Mouse (Mus musculus): ENCODE measurements at regions not wholly inside any gene's neighbourhood (a gene's known extent, or its start where the extent isn't known, plus 50 kb on each side); places are given as distances from the start of the nearest gene placed in this dataset.
A peak's percentile ranks its signal among the peaks of the same experiment; 100 is the strongest.
"Not testable (repeated sequence)": the region's sequence is repeated elsewhere in the genome, so short reads cannot be mapped to it uniquely, and the experiment has no call there.

DNA sequence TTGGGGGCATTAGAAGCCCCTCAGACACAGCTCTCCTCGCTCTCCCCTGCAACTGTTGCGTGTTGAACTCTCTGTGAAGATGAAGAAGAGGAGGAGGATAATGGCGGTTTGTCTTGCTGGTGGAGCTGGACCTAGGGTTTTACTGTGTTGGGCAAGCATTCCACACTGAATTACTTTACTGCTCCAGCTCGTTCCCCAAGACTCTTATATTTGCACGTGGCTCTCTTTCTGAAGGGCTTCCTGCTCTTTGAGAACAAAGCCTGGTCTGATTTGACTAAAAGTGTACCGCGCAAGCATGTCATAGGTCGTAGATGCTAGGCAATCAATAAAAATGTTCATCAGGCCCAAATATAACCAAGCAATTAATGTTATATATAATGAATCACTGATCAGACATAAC lies 509.1 kb downstream of the Zfp704 start:
- 67% methylated on average over 8 of the region's 8 CpGs for WGBS
- Histone ChIP-seq H3K9ac (no peak overlapping the region), H3K27me3 (replicated peaks) (no peaks in the 10 kb centered on the region), H3K4me1 (no peaks in the 10 kb centered on the region), H3K36me3 (no peaks in the 10 kb centered on the region), H3K4me3 (replicated peaks) (no peak overlapping the region), H3K27ac (no peak overlapping the region), H3K4me2 (no peak overlapping the region), H3K9me3 (no peaks in the 10 kb centered on the region)
- no peak for ATAC-seq (ENCODE audit: insufficient read depth, low FRiP score, low read depth)

DNA sequence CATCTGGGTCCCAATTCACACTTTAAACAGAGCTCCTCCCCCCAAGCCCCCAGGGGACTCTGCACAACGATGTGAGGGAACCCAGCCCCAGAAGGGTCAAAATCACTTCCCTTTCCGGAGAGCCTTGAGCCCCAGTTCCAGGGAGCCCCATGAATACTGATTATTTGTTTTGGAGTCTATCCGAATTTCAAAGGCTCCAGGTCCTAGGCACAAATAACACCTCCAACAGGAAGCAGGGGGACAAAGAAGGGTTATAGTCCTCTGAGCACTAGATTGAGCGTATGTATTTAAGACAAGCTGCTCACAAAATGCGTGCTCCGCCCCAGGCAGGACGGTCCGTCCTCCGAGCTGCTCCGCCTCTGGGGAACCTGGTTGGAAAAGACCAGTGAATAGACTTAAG lies 511.4 kb downstream of the Zfp704 start:
- Histone ChIP-seq H3K4me2 (no peak overlapping the region), H3K4me3 (replicated peaks) (no peak overlapping the region), H3K4me1 (no peaks in the 10 kb centered on the region), H3K27me3 (replicated peaks) (no peaks in the 10 kb centered on the region), H3K9ac (no peak overlapping the region), H3K27ac (no peak overlapping the region), H3K9me3 (no peaks in the 10 kb centered on the region), H3K36me3 (no peaks in the 10 kb centered on the region)
- ATAC-seq (ENCODE audit: insufficient read depth, low FRiP score, low read depth): no peak
- 77% methylated on average over 10 of the region's 10 CpGs for WGBS

DNA sequence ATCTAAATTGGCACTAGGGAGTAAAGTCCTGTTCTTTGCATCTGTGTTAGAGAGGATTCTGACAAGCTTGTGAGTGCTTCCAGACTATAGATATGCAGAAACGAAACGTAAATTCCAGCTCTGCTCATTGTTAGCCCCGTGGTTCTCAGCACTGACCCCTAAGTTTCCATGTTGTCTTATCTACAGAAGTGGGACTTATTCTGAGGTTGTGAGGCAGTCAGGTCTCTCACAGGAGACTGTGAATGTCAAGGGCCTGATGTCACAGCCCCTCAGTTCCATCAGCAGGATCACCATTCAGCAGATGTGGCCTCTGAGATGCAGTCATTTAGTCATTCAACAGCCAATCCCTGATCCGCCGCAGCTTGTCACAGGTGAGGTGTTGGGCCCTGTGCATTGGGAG lies 525.8 kb downstream of the Zfp704 start:
- no peak overlapping the region for H3K4me3 ChIP-seq (replicated peaks)
- no peaks in the 10 kb centered on the region for H3K4me1 ChIP-seq
- 76% methylated on average over 5 of the region's 5 CpGs for WGBS
- no peak for ATAC-seq (ENCODE audit: insufficient read depth, low FRiP score, low read depth)
- no peaks in the 10 kb centered on the region for H3K36me3 ChIP-seq
- H3K27ac ChIP-seq: no peak overlapping the region
- no peak overlapping the region for H3K4me2 ChIP-seq
- H3K27me3 ChIP-seq (replicated peaks): no peaks in the 10 kb centered on the region
- no peaks in the 10 kb centered on the region for H3K9me3 ChIP-seq
- H3K9ac ChIP-seq: no peak overlapping the region

DNA sequence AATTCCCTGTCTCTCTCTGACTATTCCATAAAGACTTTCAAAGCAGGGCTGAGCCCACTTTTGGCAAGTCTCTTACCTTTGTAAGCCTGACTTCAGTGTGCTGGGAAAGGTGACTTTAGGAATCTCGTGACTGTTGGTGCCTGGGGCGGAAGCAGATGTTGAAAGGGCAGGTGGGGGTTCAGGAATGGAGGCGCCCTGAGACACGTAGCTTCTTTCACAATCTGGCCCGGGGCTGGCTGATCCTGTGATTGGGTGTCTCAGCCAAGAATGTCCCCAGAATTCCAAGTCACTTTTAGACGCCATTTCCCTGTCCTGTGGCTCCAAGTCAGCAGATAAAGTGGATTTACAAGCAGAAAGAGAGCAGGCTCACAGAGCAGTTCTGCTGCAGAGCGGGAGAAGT lies 527.8 kb downstream of the Zfp704 start:
- H3K36me3 ChIP-seq: no peaks in the 10 kb centered on the region
- no peak overlapping the region for H3K4me2 ChIP-seq
- no peak overlapping the region for H3K9ac ChIP-seq
- no peaks in the 10 kb centered on the region for H3K4me1 ChIP-seq
- no peaks in the 10 kb centered on the region for H3K27me3 ChIP-seq (replicated peaks)
- 67% methylated on average over 7 of the region's 7 CpGs for WGBS
- no peak overlapping the region for H3K27ac ChIP-seq
- no peak for ATAC-seq (ENCODE audit: insufficient read depth, low FRiP score, low read depth)
- no peak overlapping the region for H3K4me3 ChIP-seq (replicated peaks)
- H3K9me3 ChIP-seq: no peaks in the 10 kb centered on the region

DNA sequence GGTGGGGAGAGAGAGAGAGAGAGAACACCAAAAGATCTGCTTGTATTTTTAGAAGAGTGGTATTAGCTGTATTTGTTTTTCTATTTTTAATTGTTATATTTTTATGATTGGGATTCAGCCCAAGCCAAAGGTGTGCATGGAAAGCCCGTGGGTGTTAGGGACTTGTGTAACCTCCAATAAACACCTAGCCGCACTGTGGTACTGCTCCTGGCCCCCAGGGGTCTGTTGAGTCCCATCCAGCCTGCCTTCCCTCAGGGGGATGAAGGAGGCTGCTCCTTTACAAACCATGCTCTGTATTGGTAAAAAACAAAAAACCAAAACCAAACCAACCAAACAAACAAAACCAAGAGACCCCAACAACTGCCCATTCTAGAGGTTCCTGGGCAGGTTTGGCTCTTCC lies 531.7 kb downstream of the Zfp704 start:
- ATAC-seq (ENCODE audit: insufficient read depth, low FRiP score, low read depth): no peak
- Histone ChIP-seq H3K36me3 (no peaks in the 10 kb centered on the region), H3K4me2 (no peak overlapping the region), H3K4me3 (replicated peaks) (no peak overlapping the region), H3K4me1 (no peaks in the 10 kb centered on the region), H3K27ac (no peak overlapping the region), H3K9me3 (no peaks in the 10 kb centered on the region), H3K27me3 (replicated peaks) (no peaks in the 10 kb centered on the region), H3K9ac (no peak overlapping the region)
- 67% methylated on average over 2 of the region's 2 CpGs for WGBS

DNA sequence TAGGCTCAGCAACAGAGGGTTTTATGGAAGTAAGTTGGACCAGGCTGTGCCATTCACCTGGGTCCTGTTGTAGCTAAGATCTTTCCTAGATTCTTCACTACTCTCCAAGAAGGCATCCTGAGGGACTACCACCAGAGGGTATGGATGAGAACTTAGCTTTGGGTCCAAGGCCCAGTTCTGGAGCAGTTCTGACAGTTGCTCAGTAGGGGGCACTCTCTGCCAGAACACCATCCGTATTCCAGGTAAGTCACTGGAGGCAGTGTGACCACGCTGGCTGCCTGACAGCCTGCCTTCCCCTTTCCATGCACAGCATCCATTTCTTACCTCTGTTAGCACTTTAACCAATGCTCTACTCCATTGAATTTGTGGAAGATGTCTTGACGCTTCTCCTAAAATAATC lies 533.2 kb downstream of the Zfp704 start:
- H3K27ac ChIP-seq: no peak overlapping the region
- H3K27me3 ChIP-seq (replicated peaks): no peaks in the 10 kb centered on the region
- no peak overlapping the region for H3K4me3 ChIP-seq (replicated peaks)
- H3K4me1 ChIP-seq: no peaks in the 10 kb centered on the region
- no peaks in the 10 kb centered on the region for H3K36me3 ChIP-seq
- no peak overlapping the region for H3K4me2 ChIP-seq
- no peak for ATAC-seq (ENCODE audit: insufficient read depth, low FRiP score, low read depth)
- H3K9me3 ChIP-seq: no peaks in the 10 kb centered on the region
- no peak overlapping the region for H3K9ac ChIP-seq
- 19% methylated on average over 3 of the region's 3 CpGs for WGBS

DNA sequence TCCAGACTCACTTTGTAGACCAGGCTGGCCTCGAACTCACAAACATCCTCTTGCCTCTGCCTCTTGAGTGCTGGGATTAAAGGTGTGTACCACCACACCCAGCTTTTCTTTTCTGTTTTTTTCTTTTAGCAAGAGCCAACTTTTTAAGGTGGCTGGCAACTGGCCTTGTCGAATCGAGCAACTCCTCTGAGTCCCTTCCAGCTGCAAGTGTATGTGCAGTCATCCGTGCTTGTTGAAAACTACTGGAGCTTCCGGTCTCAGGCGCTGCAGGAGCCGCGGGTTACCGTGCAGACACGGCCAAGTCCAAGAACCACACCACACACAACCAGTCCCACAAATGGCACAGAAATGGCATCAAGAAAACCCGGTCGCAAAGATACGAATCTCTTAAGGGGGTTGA lies 537.4 kb downstream of the Zfp704 start:
- H3K27ac ChIP-seq; ATAC-seq (ENCODE audit: insufficient read depth, low FRiP score, low read depth); H3K36me3 ChIP-seq; H3K9me3 ChIP-seq; H3K27me3 ChIP-seq (replicated peaks); H3K4me2 ChIP-seq; H3K4me3 ChIP-seq (replicated peaks); H3K4me1 ChIP-seq; H3K9ac ChIP-seq: not testable (repeated sequence)
- WGBS: 90% methylated on average over 13 of the region's 13 CpGs

DNA sequence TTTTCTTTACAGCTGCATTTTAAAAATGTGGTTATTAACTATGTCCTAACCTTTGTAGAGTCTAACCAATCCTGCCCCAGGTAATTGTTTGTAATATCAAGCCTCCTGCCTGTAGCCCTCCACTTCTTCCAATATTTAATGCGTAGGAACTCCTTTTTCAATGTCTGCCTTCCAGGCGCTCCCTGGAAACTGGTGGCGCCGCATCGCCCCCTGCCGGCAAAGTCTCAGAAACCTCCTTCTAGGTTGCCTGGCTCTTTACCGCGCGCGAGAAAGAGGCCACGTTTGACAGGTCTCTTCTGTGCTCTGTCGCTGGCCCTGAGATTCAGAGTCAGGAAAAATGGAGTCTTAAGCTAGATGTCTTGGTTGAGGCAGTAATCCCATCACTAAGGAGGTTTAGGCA lies 542.8 kb downstream of the Zfp704 start:
- H3K4me2 ChIP-seq: no peak overlapping the region
- no peak overlapping the region for H3K9ac ChIP-seq
- no peaks in the 10 kb centered on the region for H3K36me3 ChIP-seq
- 6% methylated on average over 12 of the region's 12 CpGs for WGBS
- H3K27ac ChIP-seq: no peak overlapping the region
- ATAC-seq (ENCODE audit: insufficient read depth, low FRiP score, low read depth): no peak
- H3K27me3 ChIP-seq (replicated peaks): no peaks in the 10 kb centered on the region
- H3K9me3 ChIP-seq: no peaks in the 10 kb centered on the region
- no peak overlapping the region for H3K4me3 ChIP-seq (replicated peaks)
- no peaks in the 10 kb centered on the region for H3K4me1 ChIP-seq

DNA sequence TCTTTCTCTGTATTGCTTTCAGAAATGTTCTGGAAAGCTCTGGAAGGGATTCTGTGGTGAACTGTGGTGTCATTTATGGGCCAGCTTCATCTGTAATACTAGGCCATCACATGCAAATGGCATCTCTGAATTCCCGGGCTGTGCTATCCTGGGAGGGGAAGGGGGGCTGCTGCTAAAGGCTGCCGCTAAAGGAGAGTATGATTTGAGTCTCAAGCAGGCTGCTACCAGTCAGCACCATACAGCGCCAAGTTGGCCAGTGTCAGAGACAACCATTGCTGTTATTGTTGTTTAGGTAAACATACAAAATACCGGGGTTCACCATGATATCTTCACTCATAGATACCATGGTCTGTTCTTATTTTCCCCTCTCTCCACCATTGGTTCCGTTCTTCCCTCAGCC lies 543.5 kb downstream of the Zfp704 start:
- 76% methylated on average over 5 of the region's 5 CpGs for WGBS
- Histone ChIP-seq H3K9ac (no peak overlapping the region), H3K27me3 (replicated peaks) (no peaks in the 10 kb centered on the region), H3K4me2 (no peak overlapping the region), H3K9me3 (no peaks in the 10 kb centered on the region), H3K4me1 (no peaks in the 10 kb centered on the region), H3K36me3 (no peaks in the 10 kb centered on the region), H3K27ac (no peak overlapping the region), H3K4me3 (replicated peaks) (no peak overlapping the region)
- no peak for ATAC-seq (ENCODE audit: insufficient read depth, low FRiP score, low read depth)

DNA sequence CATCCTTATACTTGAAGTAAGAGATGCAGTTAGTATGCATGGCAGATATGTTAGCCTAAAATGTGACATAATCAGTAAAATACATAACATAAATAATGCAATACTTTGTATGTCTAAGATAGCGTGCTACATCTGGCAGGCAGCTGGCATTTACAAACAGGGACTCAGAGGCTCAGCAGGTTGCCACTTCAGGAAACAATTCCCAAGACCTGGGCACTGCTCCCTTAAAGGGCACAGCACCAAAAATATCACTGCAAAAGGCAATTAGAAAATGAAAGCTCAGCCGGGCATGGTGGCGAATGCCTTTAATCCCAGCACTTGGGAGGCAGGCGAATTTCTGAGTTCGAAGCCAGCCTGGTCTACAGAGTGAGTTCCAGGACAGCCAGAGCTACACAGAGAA lies 544.0 kb downstream of the Zfp704 start:
- Histone ChIP-seq H3K27me3 (replicated peaks) (no peaks in the 10 kb centered on the region), H3K4me2 (no peak overlapping the region), H3K9ac (no peak overlapping the region), H3K4me3 (replicated peaks) (no peak overlapping the region), H3K36me3 (no peaks in the 10 kb centered on the region), H3K4me1 (no peaks in the 10 kb centered on the region), H3K27ac (no peak overlapping the region), H3K9me3 (no peaks in the 10 kb centered on the region)
- 81% methylated on average over 5 of the region's 5 CpGs for WGBS
- no peak for ATAC-seq (ENCODE audit: insufficient read depth, low FRiP score, low read depth)

DNA sequence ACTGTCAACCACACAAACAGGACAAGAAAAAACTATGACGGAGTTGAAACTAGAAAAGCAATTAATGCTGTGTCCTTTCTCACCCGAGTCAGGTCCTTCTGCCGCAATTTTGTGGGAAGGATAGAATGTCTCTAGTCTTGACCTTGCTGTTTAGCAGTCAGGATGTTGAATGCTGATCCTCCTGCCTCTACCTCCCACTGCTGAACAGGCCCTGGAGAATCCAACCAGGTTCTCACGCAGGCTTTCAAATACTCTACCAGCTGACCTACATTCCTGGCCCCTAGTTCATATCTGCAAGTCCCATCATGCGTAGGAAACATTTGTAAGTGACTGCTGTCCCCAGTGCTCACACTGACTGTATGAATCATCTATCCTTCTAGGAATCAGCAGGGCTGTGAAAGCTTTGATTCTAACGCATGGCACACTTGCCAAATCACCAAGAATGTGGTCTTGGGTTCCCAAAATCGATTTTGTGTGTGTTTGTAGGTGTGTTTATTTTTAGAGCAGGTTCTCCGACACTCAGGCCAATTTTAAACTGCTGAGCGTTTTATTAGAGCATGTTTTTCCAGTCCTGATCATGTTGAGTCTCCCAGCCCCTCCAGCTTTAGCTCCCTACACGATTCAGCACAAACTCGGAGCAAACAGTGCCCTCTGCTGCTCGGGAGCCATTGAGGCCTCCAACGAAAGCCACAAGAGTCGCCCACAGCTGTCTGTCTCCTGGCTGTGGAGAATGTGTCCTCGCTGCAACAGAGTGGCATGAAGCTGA lies 545.4 kb downstream of the Zfp704 start:
- no peaks in the 10 kb centered on the region for H3K9me3 ChIP-seq
- no peak overlapping the region for H3K9ac ChIP-seq
- WGBS: 40% methylated on average over 15 of the region's 15 CpGs
- no peak overlapping the region for H3K4me2 ChIP-seq
- H3K27me3 ChIP-seq (replicated peaks): no peaks in the 10 kb centered on the region
- no peak overlapping the region for H3K27ac ChIP-seq
- H3K4me3 ChIP-seq (replicated peaks): no peak overlapping the region
- H3K4me1 ChIP-seq: no peaks in the 10 kb centered on the region
- H3K36me3 ChIP-seq: no peaks in the 10 kb centered on the region
- ATAC-seq (ENCODE audit: insufficient read depth, low FRiP score, low read depth): peak; percentile 31; the same call in 1 of the 2 replicates

DNA sequence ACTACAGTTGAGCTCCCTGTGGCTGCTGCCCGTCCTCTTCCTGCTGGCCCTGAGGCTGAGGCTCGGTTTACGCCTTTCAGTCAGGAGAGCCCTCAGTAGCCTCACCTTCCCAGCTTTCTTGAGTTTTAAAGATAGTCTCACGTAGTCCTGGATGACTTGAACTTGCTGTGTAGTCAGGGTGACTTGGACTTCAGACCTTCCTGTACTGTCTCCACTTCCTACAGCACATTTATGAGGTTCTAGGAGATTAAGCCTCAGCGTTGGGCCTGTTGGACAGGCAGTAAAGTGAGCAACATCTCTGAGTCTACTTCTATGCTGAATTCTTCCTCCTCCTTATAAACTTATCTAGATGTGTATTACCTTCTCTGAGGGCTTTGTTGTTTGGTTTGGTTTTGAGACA lies 546.2 kb downstream of the Zfp704 start:
- 68% methylated on average over 5 of the region's 5 CpGs for WGBS
- no peak for ATAC-seq (ENCODE audit: insufficient read depth, low FRiP score, low read depth)
- Histone ChIP-seq H3K4me1 (no peaks in the 10 kb centered on the region), H3K9me3 (no peaks in the 10 kb centered on the region), H3K36me3 (no peaks in the 10 kb centered on the region), H3K9ac (no peak overlapping the region), H3K27me3 (replicated peaks) (no peaks in the 10 kb centered on the region), H3K4me2 (no peak overlapping the region), H3K27ac (no peak overlapping the region), H3K4me3 (replicated peaks) (no peak overlapping the region)

DNA sequence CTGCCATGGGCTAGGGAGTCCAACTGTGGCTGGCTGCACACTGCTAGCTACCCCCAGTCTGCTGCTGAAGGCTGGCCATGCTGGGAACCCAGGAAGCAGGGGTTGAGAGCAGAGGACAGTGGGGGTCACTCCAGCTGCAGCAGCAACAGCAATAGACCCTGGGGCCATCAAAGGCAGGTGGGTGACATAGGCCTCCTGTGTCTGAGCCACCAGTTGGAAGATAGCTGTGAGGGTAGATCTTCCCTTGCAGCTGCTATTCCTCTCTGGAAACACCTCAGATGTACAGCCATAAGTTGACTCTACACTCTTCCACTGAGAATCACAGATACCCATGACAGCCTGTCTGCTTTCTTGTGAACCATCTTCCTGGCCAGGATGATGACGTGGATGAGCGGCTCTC lies 548.5 kb downstream of the Zfp704 start:
- Histone ChIP-seq H3K9ac (no peak overlapping the region), H3K9me3 (no peaks in the 10 kb centered on the region), H3K27me3 (replicated peaks) (no peaks in the 10 kb centered on the region), H3K4me3 (replicated peaks) (no peak overlapping the region), H3K27ac (no peak overlapping the region), H3K4me2 (no peak overlapping the region), H3K36me3 (no peaks in the 10 kb centered on the region), H3K4me1 (no peaks in the 10 kb centered on the region)
- ATAC-seq (ENCODE audit: insufficient read depth, low FRiP score, low read depth): no peak
- WGBS: 84% methylated on average over 2 of the region's 2 CpGs

Measured in stomach, embryonic 15.5 days (tissue).